Comparison of ENCODE assay signal across 22 mouse cellular contexts in genomic region chr8:11842757-11843156, GRCm38 (mm10). TPM values are rescaled to one million over a fixed set of nuclear protein-coding genes. Genes with fewer than 3 reads are reported as not detected.
DNase-seq lines count a peak whose midpoint lies in the region; TF ChIP-seq lines count a peak whose summit lies in the region.
"Had no signal": no experiment of that assay in that cellular context is flagged by ENCODE, and none has a peak within 500 bp of the region (broad histone marks: within the 10 kb centered on the region; RNA-seq: fewer than 3 reads in every experiment).

No protein-coding gene starts in this region.

- TF ChIP-seq CTCF in testis, adult 2 months (IDR thresholded peaks at IDR 0.05; ENCODE audit: control insufficient read depth, insufficient read depth, insufficient replicate concordance, low read depth, low read length) = no peak

- DNase-seq in cerebellum, adult 9-10 months = peak; percentile 12
- DNase-seq in cerebellum, adult 8-10 months = no peak
- no peak for DNase-seq in testis, postnatal 10 days (ENCODE audit: low spot score)
- no peak for DNase-seq in midbrain, embryonic 10.5 days (ENCODE audit: low spot score)
- DNase-seq: adrenal gland, adult 8-10 months; adrenal gland, postnatal 14 days; adrenal gland, postnatal 36 days; cerebellum, adult 11-12 months; cerebellum, adult 2 months; cerebellum, postnatal 25 days; forebrain, postnatal 0 days had no signal

- no peak for TF ChIP-seq POLR2A in testis, adult 2 months (IDR thresholded peaks at IDR 0.05; ENCODE audit: control insufficient read depth, low read depth, low read length)

- H3K27ac ChIP-seq in testis, adult 2 months (ENCODE audit: control insufficient read depth, insufficient read depth, low read depth, low read length) = no peak overlapping the region
- H3K27ac ChIP-seq in midbrain, embryonic 10.5 days (replicated peaks) = no peak overlapping the region
- H3K27ac ChIP-seq: embryonic facial prominence, embryonic 10.5 days; embryonic facial prominence, embryonic 12.5 days had no signal

- H3K4me1 ChIP-seq in testis, adult 2 months (ENCODE audit: control insufficient read depth, insufficient read depth, low read length) = no peaks in the 10 kb centered on the region; the same call in 1 of the 2 replicates
- H3K4me1 ChIP-seq in midbrain, embryonic 10.5 days = peaks cover 13% of the 10 kb centered on the region
- H3K4me1 ChIP-seq: embryonic facial prominence, embryonic 12.5 days had no signal

- H3K9me3 ChIP-seq in midbrain, embryonic 10.5 days (replicated peaks) = no peaks in the 10 kb centered on the region
- H3K9me3 ChIP-seq: embryonic facial prominence, embryonic 10.5 days; embryonic facial prominence, embryonic 12.5 days; forebrain, embryonic 13.5 days; forebrain, embryonic 15.5 days; G1E had no signal

- 89% methylated on average over 8 of the region's 8 CpGs for WGBS in midbrain, embryonic 10.5 days

- H3K27me3 ChIP-seq in testis, adult 2 months (ENCODE audit: control insufficient read depth, insufficient read depth, low read length) = no peaks in the 10 kb centered on the region
- H3K27me3 ChIP-seq in midbrain, embryonic 10.5 days (ENCODE audit: low read depth, poor library complexity, severe bottlenecking) = no peaks in the 10 kb centered on the region
- H3K27me3 ChIP-seq: embryonic facial prominence, embryonic 12.5 days; forebrain, embryonic 13.5 days; forebrain, embryonic 15.5 days; Patski had no signal

- no peaks in the 10 kb centered on the region for H3K36me3 ChIP-seq in testis, adult 2 months (ENCODE audit: control insufficient read depth, insufficient read depth, low read length)
- no peaks in the 10 kb centered on the region for H3K36me3 ChIP-seq in midbrain, embryonic 10.5 days
- H3K36me3 ChIP-seq: embryonic facial prominence, embryonic 10.5 days; embryonic facial prominence, embryonic 12.5 days; forebrain, embryonic 15.5 days; G1E had no signal

- peak overlapping the region; percentile 73 for H3K4me3 ChIP-seq in testis, adult 2 months (ENCODE audit: control insufficient read depth, low read depth, low read length)
- H3K4me3 ChIP-seq in midbrain, embryonic 10.5 days = no peak overlapping the region
- H3K4me3 ChIP-seq: embryonic facial prominence, embryonic 10.5 days; embryonic facial prominence, embryonic 12.5 days; forebrain, embryonic 13.5 days; forebrain, embryonic 15.5 days had no signal

RNA-seq across cellular contexts. Expression of gene Tex29, which starts 2.5 kb away (rescaled TPM):
- 190 and 193 TPM in 2 replicates for polyA plus RNA-seq in testis, adult 2 months (2012; rRNA removed)
- polyA plus RNA-seq in midbrain, embryonic 10.5 days (2016; fragmentation: Nextera tagmentation; extraction: Ambion mirVana) = 0.20 TPM in 1 of 2 replicates, not detected in the other
- polyA plus RNA-seq: activated CD4-positive, CD25-positive, alpha-beta regulatory T cell, adult 4 months; C2C12; cerebellum, adult 2 months; cortical plate, adult 2 months; embryonic facial prominence, embryonic 10.5 days; embryonic facial prominence, embryonic 14.5 days; Patski had no signal

Comparison
In these comparisons a context has a peak if more than half of its experiments do, and no peak if none do; other contexts are left out.
1. RNA of gene Tex29, which starts 2.5 kb away (polyA plus RNA-seq): 190 to 193 TPM in testis, adult 2 months; 0.20 TPM in midbrain, embryonic 10.5 days; every median in the first group is over 100 times any median in the second.